ENCODE assay signal across 11 mouse cellular contexts in the genomic region with DNA sequence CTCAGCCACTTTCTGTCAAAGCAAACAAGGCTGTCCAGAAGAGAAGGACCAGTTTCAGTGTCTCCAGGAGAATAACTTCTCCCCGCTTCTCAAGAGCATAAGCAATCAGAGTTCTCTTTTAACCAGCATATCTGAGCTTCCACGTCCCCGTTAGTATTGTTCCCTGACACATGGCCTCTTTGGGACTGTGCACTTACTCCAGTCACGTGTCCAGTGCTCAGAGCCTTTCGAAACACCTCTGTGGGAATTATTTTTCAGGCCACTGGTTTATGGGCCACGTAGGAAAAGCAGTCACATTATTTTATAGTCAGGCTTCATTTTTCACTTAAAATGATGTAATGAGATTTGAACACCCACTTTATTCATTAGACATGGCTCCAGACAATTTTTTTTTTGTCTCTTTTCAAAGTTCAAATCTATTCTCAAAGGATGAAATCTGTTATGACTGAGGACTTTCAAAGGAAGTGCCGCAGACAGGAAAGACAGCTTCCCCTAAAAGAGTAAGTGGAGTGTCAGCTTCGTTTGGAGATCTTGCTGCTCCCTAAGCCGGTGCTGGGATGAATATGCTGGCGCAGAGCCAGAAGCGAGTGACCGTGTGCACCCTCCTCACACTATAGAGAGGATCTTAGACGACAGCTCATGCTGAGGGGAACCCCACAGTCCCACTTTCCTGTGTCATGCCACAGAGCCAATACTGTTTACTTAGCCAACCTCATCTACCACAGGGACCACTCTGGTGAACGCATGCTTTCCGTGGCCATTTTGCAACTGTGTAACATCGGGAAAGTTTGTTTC. TPM values are rescaled to one million over a fixed set of nuclear protein-coding genes. Genes with fewer than 3 reads are reported as not detected.
DNase-seq lines count a peak whose midpoint lies in the region; ATAC-seq and TF ChIP-seq lines count a peak whose summit lies in the region.
"Had no signal": no experiment of that assay in that cellular context is flagged by ENCODE, and none has a peak within 500 bp of the region (broad histone marks: within the 10 kb centered on the region; RNA-seq: fewer than 3 reads in every experiment).

No protein-coding gene starts in this region.

- H3K36me3 ChIP-seq in heart, adult 2 months (ENCODE audit: control insufficient read depth, insufficient read depth, low read length), result peaks cover 2% of the 10 kb centered on the region; the same call in 1 of the 2 replicates
- H3K36me3 ChIP-seq in lung, embryonic 15.5 days, result no peaks in the 10 kb centered on the region

- no peak for TF ChIP-seq CTCF in heart, adult 2 months (IDR thresholded peaks at IDR 0.05)

- 0 out of 2 replicates have a peak, but pooled peaks cover 2% of the 10 kb centered on the region for H3K79me2 ChIP-seq in heart, adult 2 months (replicated peaks; ENCODE audit: control insufficient read depth, insufficient read depth, low read length)

- H3K9me3 ChIP-seq in lung, embryonic 15.5 days, result no peaks in the 10 kb centered on the region
- H3K9me3 ChIP-seq: liver, embryonic 13.5 days had no signal

- H3K4me1 ChIP-seq in heart, adult 2 months (ENCODE audit: control insufficient read depth, insufficient read depth, low read length), result peaks cover 11% of the 10 kb centered on the region
- peaks cover 28% of the 10 kb centered on the region for H3K4me1 ChIP-seq in brown adipose tissue, adult 24 weeks (ENCODE audit: control insufficient read depth, insufficient read depth, insufficient read length, low read length)
- H3K4me1 ChIP-seq in lung, embryonic 15.5 days, result peaks cover 19% of the 10 kb centered on the region

- intact Hi-C loops in heart, adult 2 months (cut with DNase I), result no loop called here
- intact Hi-C loops in heart, postnatal 10 days (cut with DNase I), result no loop called here

- peak; percentile 31; the same call in 1 of the 2 replicates for ATAC-seq in lung, embryonic 15.5 days (ENCODE audit: borderline replicate concordance, extremely low read depth, low FRiP score, low TSS enrichment)

- no peak for TF ChIP-seq EP300 in heart, adult 2 months (IDR thresholded peaks at IDR 0.05; ENCODE audit: insufficient read depth, low read depth, low read length)

- DNase-seq in heart, adult 2 months, result no peak
- DNase-seq in heart, postnatal 10 days, result no peak
- DNase-seq in kidney, postnatal 4 days, result peak; percentile 14 to 27
- DNase-seq in kidney, adult 9 months, result no peak
- no peak for DNase-seq in right cerebral cortex, postnatal 4 days
- DNase-seq in spleen, adult 12 weeks (ENCODE audit: low spot score), result no peak
- DNase-seq: gastrocnemius, postnatal 14 days; liver, embryonic 13.5 days had no signal

- 37% methylated on average over 16 of the region's 16 CpGs for WGBS in heart, adult 2 months
- 25% methylated on average over 16 of the region's 16 CpGs for WGBS in lung, embryonic 15.5 days

- no peak overlapping the region for H3K9ac ChIP-seq in heart, adult 2 months (ENCODE audit: low read depth, low read length)
- no peak overlapping the region for H3K9ac ChIP-seq in lung, embryonic 15.5 days
- H3K9ac ChIP-seq: liver, embryonic 13.5 days had no signal

- no peak overlapping the region for H3K4me3 ChIP-seq in heart, adult 2 months
- no peak overlapping the region for H3K4me3 ChIP-seq in brown adipose tissue, adult 24 weeks (ENCODE audit: insufficient read depth, low read depth, low read length)
- no peak overlapping the region for H3K4me3 ChIP-seq in lung, embryonic 15.5 days
- H3K4me3 ChIP-seq: liver, embryonic 13.5 days; myocyte had no signal

- TF ChIP-seq POLR2A in heart, adult 2 months (IDR thresholded peaks at IDR 0.05; ENCODE audit: insufficient read depth, low read depth, low read length), result no peak

- H3K27ac ChIP-seq in heart, adult 2 months, result peak overlapping the region; percentile 43; the same call in 1 of the 2 replicates
- H3K27ac ChIP-seq in brown adipose tissue, adult 24 weeks (replicated peaks; ENCODE audit: low read depth, low read length), result peak overlapping the region; percentile 89
- no peak overlapping the region for H3K27ac ChIP-seq in lung, embryonic 15.5 days
- H3K27ac ChIP-seq: liver, embryonic 13.5 days had no signal

- H3K27me3 ChIP-seq in heart, adult 2 months (ENCODE audit: control insufficient read depth, insufficient read depth, low read length), result no peaks in the 10 kb centered on the region
- H3K27me3 ChIP-seq in lung, embryonic 15.5 days, result no peaks in the 10 kb centered on the region
- H3K27me3 ChIP-seq: liver, embryonic 13.5 days had no signal

- H3K4me2 ChIP-seq in lung, embryonic 15.5 days, result no peak overlapping the region
- H3K4me2 ChIP-seq: liver, embryonic 13.5 days had no signal

RNA-seq across cellular contexts. Expression of a gene that starts 10.3 kb away (rescaled TPM):
- 1 to 10 TPM; 4.9 to 5.0 TPM for total RNA-seq in heart, adult 2 months (2021)
- polyA plus RNA-seq in heart, adult 2 months (2012; rRNA removed), result 0.86 and 1.1 TPM in 2 replicates
- total RNA-seq in heart, postnatal 10 days (2021), result 1 to 10 TPM; 7.6 to 8.8 TPM
- 9.7 and 18.2 TPM in 2 replicates for polyA plus RNA-seq in brown adipose tissue, adult 24 weeks (2012; ENCODE audit: insufficient read depth, insufficient read length, missing spikeins)
- polyA plus RNA-seq in lung, embryonic 15.5 days (2015; fragmentation: Nextera tagmentation; extraction: Ambion mirVana), result 38.4 and 41.1 TPM in 2 replicates

RNA-seq across cellular contexts. Expression of a gene that starts 10.7 kb away (rescaled TPM):
- 100 to 1,000 TPM; 203 to 234 TPM for total RNA-seq in heart, adult 2 months (2021)
- polyA plus RNA-seq in heart, adult 2 months (2012; rRNA removed), result 157 and 238 TPM in 2 replicates
- total RNA-seq in heart, postnatal 10 days (2021), result 100 to 1,000 TPM; 222 to 228 TPM
- polyA plus RNA-seq in brown adipose tissue, adult 24 weeks (2012; ENCODE audit: insufficient read depth, insufficient read length, missing spikeins), result 239 and 244 TPM in 2 replicates
- polyA plus RNA-seq in lung, embryonic 15.5 days (2015; fragmentation: Nextera tagmentation; extraction: Ambion mirVana), result 71.5 and 79.2 TPM in 2 replicates

Comparison
In these comparisons a context has a peak if more than half of its experiments do, and no peak if none do; other contexts are left out.
1. DNase-seq: peak in kidney, postnatal 4 days (2 of 2); none in heart, adult 2 months (0 of 2), heart, postnatal 10 days (0 of 2), kidney, adult 9 months (single experiment), right cerebral cortex, postnatal 4 days (single experiment) and spleen, adult 12 weeks (single experiment).